Mouse (Mus musculus) inflammation-experienced regulatory T-cells, adult 16 weeks (primary cell): ENCODE data around the gene Pitx1. TPM values are rescaled to one million over a fixed set of nuclear protein-coding genes. Genes with fewer than 3 reads are reported as not detected.

ENCODE experiments used
- polyA plus RNA-seq: library from polyadenylated mRNA; unstranded; fragments of 100-300 nt; shearing (Covaris generic); gene quantifications from one replicate; pipeline ENCODE4 v1.2.1, GENCODE M21; 2017

Gene Pitx1
- polyA plus RNA-seq = not detected

DNA sequence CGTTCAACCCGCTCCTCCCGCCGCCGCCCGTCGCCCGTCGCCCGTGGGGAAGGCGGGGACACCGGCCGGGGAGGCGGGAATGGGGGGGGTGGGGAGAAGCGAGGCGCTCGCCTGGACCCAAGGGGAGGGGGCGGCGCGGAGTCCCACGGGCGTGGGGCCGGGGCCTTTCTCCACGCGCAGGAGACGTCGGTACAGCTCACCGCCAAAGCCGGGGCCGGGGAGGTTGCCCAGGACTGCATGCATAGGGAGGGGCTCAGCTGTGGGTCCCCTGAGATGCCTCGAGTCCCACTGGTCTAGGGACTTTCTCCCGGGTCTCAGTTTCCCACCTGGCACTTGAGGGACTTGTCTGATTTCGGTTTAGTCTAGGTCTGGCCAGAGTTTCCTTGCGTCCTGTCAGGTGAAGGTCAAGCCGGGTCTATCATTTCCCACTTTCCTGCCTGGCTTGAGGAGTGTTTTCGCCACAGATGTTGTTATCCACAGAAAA, at the start of gene Pitx1:
Pitx1 (minus strand) TSS at position 51 of the 484 bp plus-strand sequence.

DNA sequence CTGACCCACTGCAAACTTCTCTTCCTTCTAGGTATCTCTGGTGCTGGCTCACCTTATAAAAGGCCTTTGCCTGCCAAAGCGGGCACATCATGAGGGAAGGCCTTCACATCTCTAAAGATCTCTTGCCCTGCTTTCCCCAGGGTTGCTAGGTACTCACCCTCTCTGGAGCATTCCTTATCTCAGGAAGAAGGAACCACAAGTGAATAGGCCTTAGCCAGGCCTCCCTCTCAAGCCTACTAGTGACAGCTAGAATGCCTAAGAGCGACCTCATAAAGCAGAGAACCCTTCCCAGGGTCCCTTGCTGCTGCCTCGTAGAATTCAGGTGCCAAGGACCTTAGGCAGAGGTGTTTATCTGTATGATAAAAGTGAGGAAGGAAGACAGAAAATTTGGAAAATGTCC, 51.7 kb downstream of the Pitx1 start, which contains the start of gene Catsper3:
Catsper3 (plus strand) TSS at position 301 of the 400 bp plus-strand sequence.

Other genes with a start within 250 kb of the Pitx1 start
- 49.6 TPM for gene B4galt7, start 236.3 kb downstream of the Pitx1 start, polyA plus RNA-seq
- gene Caml, start 213.2 kb downstream of the Pitx1 start, polyA plus RNA-seq = 36.6 TPM
- gene Ddx46, start 201.2 kb downstream of the Pitx1 start, polyA plus RNA-seq = 68.9 TPM
- 11.4 TPM for gene B230219D22Rik, start 143.1 kb downstream of the Pitx1 start, polyA plus RNA-seq
- 68.3 TPM for gene Txndc15, start 121.5 kb downstream of the Pitx1 start, polyA plus RNA-seq
- gene Pcbd2, start 108.8 kb downstream of the Pitx1 start, polyA plus RNA-seq = 16.4 TPM
- gene Catsper3, start 51.6 kb downstream of the Pitx1 start, polyA plus RNA-seq = not detected